Mouse (Mus musculus): ENCODE data around the gene Spocd1. TPM values are rescaled to one million over a fixed set of nuclear protein-coding genes. Genes with fewer than 3 reads are reported as not detected.
"Not testable (repeated sequence)": the region's sequence is repeated elsewhere in the genome, so short reads cannot be mapped to it uniquely, and the experiment has no call there.

Spocd1 gene
- under 1 TPM; 0.26 to 0.94 (median 0.68) TPM for total RNA-seq (2022)

DNA sequence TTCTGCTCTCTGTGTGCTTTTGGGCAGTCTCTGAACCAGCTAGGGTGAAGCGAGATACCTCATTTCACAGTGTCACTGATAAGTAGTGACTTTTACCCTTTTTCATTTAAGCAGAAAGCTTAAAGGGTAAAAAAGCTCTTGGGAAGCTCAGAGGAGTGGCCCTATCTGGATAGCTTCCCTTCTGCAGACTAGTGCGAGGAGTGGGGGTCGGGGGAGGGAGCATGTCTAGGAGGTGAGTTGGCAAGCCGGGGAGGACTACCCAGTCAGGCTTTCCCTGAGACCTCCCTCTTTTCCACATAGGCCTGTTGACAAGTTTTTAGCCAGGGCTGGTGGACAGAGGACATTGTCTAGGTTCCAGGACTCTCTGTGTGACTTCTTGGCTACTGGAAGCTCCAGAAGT, at the start of gene Spocd1:
Gene Spocd1 (plus strand): TSS at position 301 of the 400 bp plus-strand sequence.
- DNase-seq (ENCODE audit: low spot score in 2 of 2), result no peak

- DNase-seq (ENCODE audit: low spot score in 2 of 2), result no peak
These were observed 48.4 kb upstream of the Spocd1 start for GRCm38 (mm10) chr4:129880615-129881014.

GRCm38 (mm10) chr4:129881661-129882060, 47.4 kb upstream of the Spocd1 start:
- DNase-seq (ENCODE audit: low spot score in 2 of 2), result no peak

DNA sequence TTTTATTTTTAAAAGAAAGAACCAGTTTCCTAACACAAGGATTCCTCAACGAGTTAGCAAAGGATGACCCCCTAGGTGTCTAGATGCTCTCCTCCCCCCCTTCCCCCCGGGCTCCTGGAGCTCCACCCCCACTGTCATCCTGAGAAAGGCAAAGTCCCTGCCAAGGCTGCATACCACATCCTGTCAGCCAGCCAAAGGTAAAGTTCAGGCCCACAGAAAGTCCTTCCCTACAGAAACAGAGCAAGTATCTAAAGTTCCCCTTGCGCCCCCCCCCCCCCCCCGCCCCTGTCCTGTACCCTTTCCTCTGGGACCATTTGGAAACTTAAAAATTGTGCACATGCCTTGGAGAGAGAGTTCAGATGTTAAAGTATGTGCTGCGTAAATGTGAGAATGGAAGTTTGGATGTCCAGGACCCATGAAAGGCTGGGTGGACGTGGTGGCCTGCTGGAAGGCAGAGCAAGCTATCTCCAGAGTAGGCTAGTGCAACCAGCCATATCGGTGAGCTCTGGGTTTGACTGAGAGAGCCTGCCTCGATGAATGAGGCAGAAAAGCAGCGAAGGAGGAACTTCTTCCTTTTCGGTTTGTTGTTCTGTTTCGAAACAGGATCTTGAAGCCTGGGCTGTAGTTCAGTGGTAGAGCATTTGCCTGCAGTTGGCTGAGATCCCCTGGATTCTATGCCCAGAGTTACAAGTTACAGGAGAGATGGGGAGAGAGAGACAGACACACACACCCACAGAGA, 46.3 kb upstream of the Spocd1 start:
- DNase-seq (ENCODE audit: low spot score in 2 of 2), result peak in 1 of 2 experiments; percentile 25

DNA sequence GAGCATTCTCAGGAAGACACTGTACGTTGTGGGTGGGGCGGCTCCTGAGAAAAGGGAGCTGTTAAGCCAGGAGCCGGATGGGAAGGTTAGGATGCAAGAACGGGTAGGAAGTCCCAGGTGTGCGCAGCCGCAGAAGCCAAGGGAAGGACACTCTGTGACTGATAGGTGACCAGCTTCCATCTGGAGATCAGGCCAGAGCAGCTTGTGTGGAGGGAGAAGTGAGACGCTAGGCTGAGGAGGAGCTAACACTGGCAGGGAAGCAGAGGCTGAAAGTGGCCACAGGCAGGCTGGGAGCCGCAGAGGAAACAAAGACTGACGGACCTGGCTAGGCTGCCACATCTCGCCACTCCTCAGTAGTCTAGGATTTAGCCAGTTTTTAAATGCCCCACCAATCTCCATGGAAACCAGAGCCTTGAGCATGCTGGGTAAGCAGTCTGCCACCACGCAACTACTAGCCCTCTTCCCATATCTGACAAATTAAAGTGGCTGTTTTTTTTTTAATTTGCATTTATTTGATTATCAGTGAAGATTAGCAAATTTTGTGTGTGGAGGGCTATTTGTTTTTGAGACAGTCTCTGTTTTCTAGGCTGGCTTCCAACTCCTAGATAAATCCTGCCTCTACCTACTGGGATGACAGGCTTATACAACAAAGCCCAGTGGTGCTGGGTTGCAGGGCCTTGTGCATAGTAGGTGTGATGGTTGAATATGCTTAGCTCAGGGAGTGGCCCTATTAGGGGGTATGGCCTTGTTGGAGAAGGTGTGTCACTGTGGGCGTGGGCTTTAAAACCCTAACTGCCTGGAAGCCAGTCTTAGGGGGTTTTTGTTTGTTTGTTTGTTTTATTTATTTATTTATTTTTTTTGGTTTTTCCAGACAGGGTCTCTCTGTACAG, 44.8 kb upstream of the Spocd1 start:
- DNase-seq (ENCODE audit: low spot score in 2 of 2), result peak in 1 of 2 experiments; percentile 47

- no peak for DNase-seq (ENCODE audit: low spot score in 2 of 2)
These were observed 39.4 kb upstream of the Spocd1 start for GRCm38 (mm10) chr4:129889661-129890060.

DNA sequence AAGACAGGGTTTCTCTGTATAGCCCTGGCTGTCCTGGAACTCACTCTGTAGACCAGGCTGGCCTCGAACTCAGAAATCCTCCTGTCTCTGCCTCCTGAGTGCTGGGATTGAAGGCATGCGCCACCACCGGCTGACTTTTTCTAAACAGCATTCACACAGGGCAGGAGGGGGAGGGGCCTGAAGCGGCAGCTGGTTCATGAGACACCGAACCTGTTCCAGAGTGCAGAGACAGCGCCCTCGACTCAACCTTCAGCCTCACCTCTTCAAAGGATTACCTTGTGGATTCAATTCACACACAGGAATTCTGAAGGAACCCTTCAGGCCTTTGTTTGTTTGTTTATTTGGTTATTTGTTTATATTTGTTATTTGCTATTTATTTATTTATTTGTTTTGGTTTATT, 39.0 kb upstream of the Spocd1 start:
- DNase-seq (ENCODE audit: low spot score in 2 of 2), result no peak

- DNase-seq (ENCODE audit: low spot score in 2 of 2), result no peak
These were observed 34.2 kb upstream of the Spocd1 start for GRCm38 (mm10) chr4:129894861-129895260.

DNA sequence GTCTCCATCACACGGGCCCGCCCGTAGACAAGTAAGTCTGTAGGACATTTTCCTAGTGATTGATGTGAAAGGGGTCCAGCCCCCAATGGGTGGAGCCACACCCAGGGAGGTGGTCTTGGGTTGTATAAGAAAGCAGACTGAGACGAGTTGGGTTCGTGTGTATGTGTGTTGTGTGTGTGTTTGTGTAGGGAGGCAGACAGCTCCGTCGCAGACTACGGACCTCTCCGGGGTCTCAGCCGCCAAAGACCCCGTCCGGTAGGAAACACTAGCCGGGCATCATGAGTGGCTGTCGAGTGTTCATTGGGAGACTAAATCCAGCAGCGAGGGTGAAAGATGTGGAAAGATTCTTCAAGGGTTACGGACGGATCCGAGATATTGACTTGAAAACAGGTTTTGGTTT, 30.2 kb upstream of the Spocd1 start:
- DNase-seq (ENCODE audit: low spot score in 2 of 2), result not testable (repeated sequence)

DNA sequence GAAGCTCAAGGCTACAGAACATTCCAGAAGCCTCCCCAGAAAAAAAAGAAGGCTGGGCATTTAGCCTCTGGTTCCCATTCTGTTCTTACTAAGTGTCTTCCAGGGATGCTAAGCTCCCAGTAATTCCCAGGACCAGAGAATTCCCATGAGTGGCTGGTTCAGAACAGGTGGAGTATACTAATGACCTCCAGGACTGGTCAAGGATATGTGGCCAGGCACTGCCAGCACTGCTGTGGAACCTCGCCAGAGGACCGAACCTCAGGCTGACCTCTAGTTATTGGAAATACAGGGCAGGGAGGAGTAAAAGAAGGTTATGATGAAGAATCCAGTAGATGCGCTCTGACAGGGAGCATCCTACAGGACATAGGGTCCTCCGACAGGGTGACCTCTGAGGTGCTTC, 26.7 kb upstream of the Spocd1 start:
- no peak for DNase-seq (ENCODE audit: low spot score in 2 of 2)

DNA sequence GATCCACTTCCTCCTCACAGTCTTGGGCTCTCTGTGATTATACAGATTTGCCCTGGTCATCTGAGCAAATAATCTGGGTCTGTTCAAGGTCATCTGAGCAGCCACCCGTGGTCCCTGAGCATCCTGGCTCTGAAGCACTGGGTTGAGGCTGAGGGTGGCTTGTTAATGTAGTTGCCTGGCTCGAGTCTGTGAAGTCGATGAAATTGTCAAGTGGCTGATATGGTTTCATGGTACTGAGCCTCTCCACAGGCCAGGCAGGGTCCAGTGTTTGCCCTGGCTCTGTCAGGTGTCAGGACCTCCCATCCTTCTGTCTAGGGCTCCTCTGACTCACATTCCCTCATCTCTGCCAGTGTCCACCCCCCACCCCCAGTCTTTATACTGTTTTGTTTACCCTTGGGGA, 25.5 kb upstream of the Spocd1 start:
- no peak for DNase-seq (ENCODE audit: low spot score in 2 of 2)

- no peak for DNase-seq (ENCODE audit: low spot score in 2 of 2)
These were observed 24.0 kb upstream of the Spocd1 start for GRCm38 (mm10) chr4:129905032-129905431.

GRCm38 (mm10) chr4:129906016-129906415, 23.0 kb upstream of the Spocd1 start:
- no peak for DNase-seq (ENCODE audit: low spot score in 2 of 2)

- no peak for DNase-seq (ENCODE audit: low spot score in 2 of 2)
These were observed 20.2 kb upstream of the Spocd1 start for GRCm38 (mm10) chr4:129908836-129909235.

DNA sequence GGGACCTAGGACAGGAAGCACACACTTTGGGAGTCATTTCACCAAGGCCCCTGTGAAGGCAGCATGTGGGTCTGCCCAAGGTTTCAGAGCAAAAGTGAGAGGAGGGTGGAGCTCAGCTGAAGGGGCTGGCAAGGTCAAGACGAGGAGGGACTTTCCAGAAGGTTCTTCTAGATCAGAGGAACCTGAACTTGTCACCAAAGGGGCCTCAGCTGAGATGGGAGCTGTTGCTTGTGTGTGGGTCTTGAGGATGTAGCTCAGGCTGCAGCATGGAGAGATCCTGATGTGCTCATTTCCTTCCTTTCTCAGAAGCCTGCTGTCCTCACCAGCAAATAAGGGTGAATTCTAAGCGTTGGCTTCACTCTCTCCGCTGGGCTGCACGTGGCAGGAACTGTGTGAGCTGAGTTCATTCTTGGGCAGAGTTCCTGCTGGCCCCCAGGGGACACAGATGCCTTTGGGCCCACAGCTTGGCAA, 19.8 kb upstream of the Spocd1 start:
- DNase-seq (ENCODE audit: low spot score in 2 of 2), result no peak

DNA sequence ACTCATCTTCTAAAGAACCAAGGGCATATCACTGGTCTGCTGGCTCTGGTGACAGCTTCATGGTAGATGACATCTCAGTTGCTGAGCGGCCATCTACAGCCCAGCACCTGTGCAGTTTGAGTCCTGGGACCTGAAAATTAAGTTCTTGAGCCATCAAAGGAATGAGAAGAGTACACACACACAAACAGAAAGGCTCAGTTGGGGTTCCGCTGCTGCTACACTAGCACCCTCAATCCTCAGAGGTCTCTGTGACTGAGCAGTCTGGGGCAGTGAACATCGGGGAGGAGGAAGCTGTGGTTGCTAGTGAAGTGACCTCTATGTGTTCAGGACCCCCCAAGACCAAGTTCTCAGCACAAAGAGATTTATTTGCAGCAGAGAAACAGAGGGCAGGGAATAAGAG, 16.1 kb upstream of the Spocd1 start:
- DNase-seq (ENCODE audit: low spot score in 2 of 2), result no peak

DNA sequence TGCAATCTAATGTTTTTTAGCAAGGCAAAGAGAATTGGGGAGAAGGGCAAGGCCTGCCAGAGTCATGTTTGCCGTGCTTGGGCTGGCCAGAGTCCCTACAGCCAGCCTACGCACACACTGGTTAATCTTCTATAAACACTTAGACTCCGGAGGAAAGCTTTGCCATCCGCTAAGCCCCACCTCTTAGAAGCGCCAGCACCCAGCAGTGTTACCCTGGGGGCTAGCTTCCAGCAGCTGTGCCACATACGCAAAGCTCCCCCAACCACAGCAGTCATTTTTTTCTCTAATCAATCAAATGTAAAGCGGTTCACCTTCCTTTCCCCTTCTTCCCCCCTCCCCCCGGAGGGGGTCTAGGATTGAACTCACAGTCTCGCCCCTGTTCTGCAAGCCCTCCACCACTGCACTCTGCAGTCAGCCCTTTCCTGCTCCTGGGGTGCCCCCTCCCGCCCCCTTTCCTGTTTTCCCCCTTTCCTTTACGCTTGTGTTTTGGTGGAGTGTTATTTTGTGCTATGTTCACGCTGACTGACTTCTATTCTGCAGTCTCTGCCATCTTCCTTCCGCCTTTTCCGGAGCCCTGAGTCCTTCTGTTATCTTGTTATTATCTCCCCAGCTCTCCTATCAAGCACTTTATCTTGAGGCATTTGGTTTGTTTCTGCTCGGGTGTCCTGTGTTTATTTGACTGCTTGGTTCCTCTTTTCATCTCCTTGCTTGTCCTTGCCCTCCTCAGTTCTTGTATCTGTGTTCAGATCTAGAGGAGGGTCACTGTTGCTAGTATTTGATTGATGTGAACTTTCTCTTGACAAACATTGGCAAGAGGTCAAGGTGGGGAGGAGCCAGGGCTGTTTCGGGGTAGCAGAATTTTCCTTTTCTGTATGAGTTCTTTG, 15.0 kb upstream of the Spocd1 start:
- no peak for DNase-seq (ENCODE audit: low spot score in 2 of 2)

DNA sequence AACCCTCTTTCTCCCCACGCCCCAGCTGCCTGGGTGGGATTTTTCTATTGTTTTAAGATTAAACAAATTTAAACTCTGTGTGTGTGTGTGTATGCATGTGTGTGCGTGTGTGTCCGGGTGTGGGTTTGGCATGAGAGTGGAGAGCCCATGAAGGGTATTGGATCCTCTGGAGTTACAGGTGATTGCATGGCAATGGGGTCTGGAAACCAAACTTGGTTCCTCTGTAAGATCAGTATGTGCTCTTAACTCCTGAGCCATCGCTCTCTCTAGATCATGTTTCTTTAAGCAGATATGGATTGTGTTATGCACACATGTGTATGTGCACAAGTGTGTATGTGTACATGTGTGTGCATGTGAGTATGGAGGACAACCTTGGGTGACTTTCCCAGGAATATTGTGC, 14.4 kb upstream of the Spocd1 start:
- DNase-seq (ENCODE audit: low spot score in 2 of 2), result no peak

DNA sequence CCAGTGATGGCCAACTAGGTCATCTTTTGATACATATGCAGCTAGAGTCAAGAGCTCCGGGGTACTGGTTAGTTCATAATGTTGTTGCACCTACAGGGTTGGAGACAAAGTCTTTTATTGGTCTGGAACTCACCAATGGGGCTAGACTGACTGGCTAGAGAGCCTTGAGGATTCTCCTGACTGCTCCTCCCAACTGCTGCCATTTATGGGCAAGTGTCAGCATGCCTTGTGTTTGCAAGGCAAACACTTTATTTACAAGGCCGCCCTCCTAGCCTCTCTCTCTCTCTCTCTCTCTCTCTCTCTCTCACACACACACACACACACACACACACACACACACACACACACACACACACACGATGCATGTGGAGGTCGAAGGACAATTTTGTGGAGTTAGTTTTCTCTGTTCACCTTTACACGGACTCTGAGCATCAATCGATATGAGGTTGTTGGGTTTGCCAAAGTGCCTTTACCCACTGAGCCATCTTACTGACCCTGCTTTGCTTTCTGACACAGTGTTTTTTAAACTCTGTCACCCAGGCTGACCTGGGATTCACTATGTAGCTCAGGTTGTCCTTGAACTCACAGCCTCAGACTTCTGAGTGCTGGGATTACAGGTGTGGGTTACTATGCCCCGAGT, 13.6 kb upstream of the Spocd1 start:
- DNase-seq (ENCODE audit: low spot score in 2 of 2), result no peak

- no peak for DNase-seq (ENCODE audit: low spot score in 2 of 2)
These were observed 12.9 kb upstream of the Spocd1 start for GRCm38 (mm10) chr4:129916159-129916558.

- no peak for DNase-seq (ENCODE audit: low spot score in 2 of 2)
These were observed 11.9 kb upstream of the Spocd1 start for GRCm38 (mm10) chr4:129917016-129917603.
